Mouse (Mus musculus): ENCODE data around the gene Barhl2.

DNA sequence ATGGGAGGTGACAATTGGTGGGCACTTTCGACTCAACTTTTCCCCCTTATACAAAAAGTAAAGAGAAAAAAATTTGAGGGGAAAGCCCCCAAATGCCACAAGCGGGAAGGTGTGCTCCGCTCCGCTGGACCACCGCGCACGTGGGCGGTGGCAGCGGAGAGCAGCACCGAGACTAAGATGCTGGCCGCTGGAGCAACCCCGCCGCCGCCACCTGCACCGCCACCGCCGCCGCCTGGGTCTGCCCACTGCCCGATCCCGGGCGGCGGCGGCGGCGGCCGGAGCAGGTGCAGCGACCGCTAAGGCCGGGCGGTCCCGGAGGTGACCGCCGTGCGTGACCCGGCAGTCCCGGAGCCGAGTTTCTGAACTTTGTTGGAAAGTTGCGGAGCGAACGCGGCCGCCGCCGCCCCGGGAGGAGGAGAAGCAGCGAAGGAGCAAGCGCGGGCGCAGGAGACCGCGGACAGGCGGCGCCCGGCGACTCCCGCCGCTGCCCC is at the start of gene Barhl2:
- TF ChIP-seq GATA1 (IDR thresholded peaks at IDR 0.05; ENCODE audit: low read depth, low read length) (no peak), POLR2A (IDR thresholded peaks at IDR 0.05; ENCODE audit: control insufficient read depth in 1 of 2, insufficient read depth in 1 of 2, low read depth in 1 of 2, low read length in 2 of 2, poor library complexity in 1 of 2) (no peak), E2F4 (IDR thresholded peaks at IDR 0.05; ENCODE audit: borderline replicate concordance, low read depth, low read length) (no peak), EP300 (IDR thresholded peaks at IDR 0.05; ENCODE audit: low read depth in 1 of 2, low read length in 2 of 2) (no peak), CTCF (IDR thresholded peaks at IDR 0.05 in 2 of 3, conservative IDR thresholded peaks at IDR 0.05 in 1 of 3; ENCODE audit: control insufficient read depth in 1 of 3, insufficient read depth in 1 of 3, low read depth in 2 of 3, low read length in 3 of 3, poor library complexity in 1 of 3, severe bottlenecking in 1 of 3) (no peak), POLR2AphosphoS2 (IDR thresholded peaks at IDR 0.05; ENCODE audit: low read length) (no peak), MAX (IDR thresholded peaks at IDR 0.05; ENCODE audit: low read length) (no peak), TAL1 (IDR thresholded peaks at IDR 0.05; ENCODE audit: low read length) (no peak), TCF12 (IDR thresholded peaks at IDR 0.05; ENCODE audit: low read depth, low read length) (no peak), MAFK (IDR thresholded peaks at IDR 0.05; ENCODE audit: borderline replicate concordance, low read depth, low read length) (no peak), ZC3H11A (IDR thresholded peaks at IDR 0.05; ENCODE audit: low read depth, low read length) (no peak), CHD1 (IDR thresholded peaks at IDR 0.05; ENCODE audit: low read depth, low read length) (no peak)

Data from MEL (cell line).